In genomic region chr12:72786551-72786950, GRCm38 (mm10) we compare ENCODE assay signal across 19 mouse cellular contexts. TPM values are rescaled to one million over a fixed set of nuclear protein-coding genes. Genes with fewer than 3 reads are reported as not detected.
DNase-seq lines count a peak whose midpoint lies in the region; ATAC-seq and TF ChIP-seq lines count a peak whose summit lies in the region.
"Had no signal": no experiment of that assay in that cellular context is flagged by ENCODE, and none has a peak within 500 bp of the region (broad histone marks: within the 10 kb centered on the region; RNA-seq: fewer than 3 reads in every experiment).

No protein-coding gene starts in this region.

- peak overlapping the region; percentile 94 for H3K27ac ChIP-seq in kidney, adult 2 months (ENCODE audit: insufficient read depth, low read depth, low read length)
- no peak overlapping the region for H3K27ac ChIP-seq in kidney, embryonic 14.5 days (ENCODE audit: low read depth, low read length)
- H3K27ac ChIP-seq in brown adipose tissue, adult 24 weeks (replicated peaks; ENCODE audit: low read depth, low read length): peak overlapping the region; percentile 54
- H3K27ac ChIP-seq: embryonic facial prominence, embryonic 12.5 days; forebrain, embryonic 15.5 days; heart, adult 2 months; heart, embryonic 15.5 days had no signal

- 30% methylated on average over 5 of the region's 5 CpGs for WGBS in kidney, adult 2 months
- WGBS in kidney, embryonic 14.5 days: 89% methylated on average over 5 of the region's 5 CpGs

- no peak overlapping the region for H3K9ac ChIP-seq in kidney, embryonic 14.5 days (ENCODE audit: low read depth, low read length)
- H3K9ac ChIP-seq: embryonic facial prominence, embryonic 12.5 days; forebrain, embryonic 15.5 days; heart, embryonic 15.5 days had no signal

- no peak overlapping the region for H3K4me3 ChIP-seq in kidney, adult 2 months (ENCODE audit: insufficient read depth, low read depth, low read length)
- no peak overlapping the region for H3K4me3 ChIP-seq in kidney, embryonic 14.5 days (ENCODE audit: low read length)
- no peak overlapping the region for H3K4me3 ChIP-seq in brown adipose tissue, adult 24 weeks (ENCODE audit: insufficient read depth, low read depth, low read length)
- H3K4me3 ChIP-seq: embryonic facial prominence, embryonic 12.5 days; forebrain, embryonic 15.5 days; heart, adult 2 months; heart, embryonic 15.5 days had no signal

- H3K27me3 ChIP-seq in kidney, adult 2 months (replicated peaks; ENCODE audit: control insufficient read depth, insufficient read depth, low read length): no peaks in the 10 kb centered on the region
- H3K27me3 ChIP-seq in kidney, embryonic 14.5 days (ENCODE audit: control insufficient read depth, insufficient read depth, low read length): no peaks in the 10 kb centered on the region
- H3K27me3 ChIP-seq: embryonic facial prominence, embryonic 12.5 days; forebrain, embryonic 15.5 days; heart, embryonic 15.5 days had no signal

- H3K36me3 ChIP-seq in kidney, adult 2 months (ENCODE audit: control insufficient read depth, insufficient read depth, low read length): peaks cover 4% of the 10 kb centered on the region; the same call in 1 of the 2 replicates
- H3K36me3 ChIP-seq in kidney, embryonic 14.5 days (ENCODE audit: control insufficient read depth, insufficient read depth, low read length): peaks cover 29% of the 10 kb centered on the region

- TF ChIP-seq CTCF in kidney, adult 2 months (conservative IDR thresholded peaks at IDR 0.05; ENCODE audit: insufficient read depth, insufficient read length, low read depth, low read length): no peak

- H3K9me3 ChIP-seq in kidney, embryonic 14.5 days (ENCODE audit: control insufficient read depth, low read length): no peaks in the 10 kb centered on the region
- H3K9me3 ChIP-seq: embryonic facial prominence, embryonic 12.5 days; forebrain, embryonic 15.5 days; heart, embryonic 15.5 days had no signal

- DNase-seq in kidney, adult 2 months: peak; percentile 79
- peak; percentile 45 to 65 for DNase-seq in kidney, adult 8-10 months
- DNase-seq in kidney, postnatal 14 days: peak; percentile 46
- DNase-seq in urinary bladder, postnatal 36 days (ENCODE audit: low spot score in 2 of 2): no peak
- no peak for DNase-seq in left cerebral cortex, postnatal 25 days (ENCODE audit: low spot score in 2 of 2)
- DNase-seq: adrenal gland, postnatal 25 days; cerebellum, adult 11 months; cerebellum, adult 8-10 months; cerebellum, postnatal 25 days; gastrocnemius, postnatal 10 days; heart, adult 2 months; heart, postnatal 14 days had no signal

- no peak for TF ChIP-seq POLR2A in kidney, adult 2 months (IDR thresholded peaks at IDR 0.05; ENCODE audit: low read depth, low read length)

- intact Hi-C loops in left cerebral cortex, postnatal 25 days (cut with DNase I): no loop called here

- no peak overlapping the region for H3K4me2 ChIP-seq in kidney, embryonic 14.5 days (replicated peaks; ENCODE audit: low read depth, low read length)
- H3K4me2 ChIP-seq: embryonic facial prominence, embryonic 12.5 days; forebrain, embryonic 15.5 days; heart, embryonic 11.5 days; heart, embryonic 15.5 days had no signal

- ATAC-seq in kidney, embryonic 14.5 days (ENCODE audit: low FRiP score, low TSS enrichment): no peak
- ATAC-seq in granulocyte monocyte progenitor cell, adult 5-6 weeks (replicated peaks; ENCODE audit: poor library complexity, severe bottlenecking): no peak
- ATAC-seq: forebrain, embryonic 15.5 days had no signal

- peaks cover 21% of the 10 kb centered on the region for H3K4me1 ChIP-seq in kidney, adult 2 months (ENCODE audit: control insufficient read depth, insufficient read depth, low read length)
- H3K4me1 ChIP-seq in kidney, embryonic 14.5 days (ENCODE audit: control insufficient read depth, insufficient read depth, low read length): no peaks in the 10 kb centered on the region
- peaks cover 12% of the 10 kb centered on the region for H3K4me1 ChIP-seq in brown adipose tissue, adult 24 weeks (ENCODE audit: control insufficient read depth, insufficient read depth, insufficient read length, low read length)
- H3K4me1 ChIP-seq: embryonic facial prominence, embryonic 12.5 days had no signal

RNA-seq across cellular contexts. Expression of gene Ppm1a, which starts 29.3 kb away (rescaled TPM):
- 50.1 and 68.8 TPM in 2 replicates for polyA plus RNA-seq in kidney, adult 2 months (2012; rRNA removed)
- polyA plus RNA-seq in kidney, embryonic 14.5 days (2014; fragmentation: Nextera tagmentation; extraction: Ambion mirVana): 58.2 and 73.8 TPM in 2 replicates
- polyA plus RNA-seq in brown adipose tissue, adult 24 weeks (2012; ENCODE audit: insufficient read depth, insufficient read length, missing spikeins): 216 and 221 TPM in 2 replicates
- total RNA-seq in granulocyte monocyte progenitor cell, adult 5-6 weeks (2014; fragmentation: Nextera tagmentation): 52.5 and 63.6 TPM in 2 replicates
- 104 and 111 TPM in 2 replicates for total RNA-seq in granulocyte monocyte progenitor cell, adult 5-6 weeks (2017)
- total RNA-seq in left cerebral cortex, postnatal 25 days (2021): 100 to 1,000 TPM; 318 to 320 TPM

Comparison
In these comparisons a context has a peak if more than half of its experiments do, and no peak if none do; other contexts are left out.
1. DNase-seq: peak in kidney, adult 2 months (single experiment), kidney, adult 8-10 months (2 of 2) and kidney, postnatal 14 days (single experiment); none in urinary bladder, postnatal 36 days (0 of 2) and left cerebral cortex, postnatal 25 days (0 of 2).